Mouse (Mus musculus): ENCODE data around the gene Cep57l1.

Gene Cep57l1

DNA sequence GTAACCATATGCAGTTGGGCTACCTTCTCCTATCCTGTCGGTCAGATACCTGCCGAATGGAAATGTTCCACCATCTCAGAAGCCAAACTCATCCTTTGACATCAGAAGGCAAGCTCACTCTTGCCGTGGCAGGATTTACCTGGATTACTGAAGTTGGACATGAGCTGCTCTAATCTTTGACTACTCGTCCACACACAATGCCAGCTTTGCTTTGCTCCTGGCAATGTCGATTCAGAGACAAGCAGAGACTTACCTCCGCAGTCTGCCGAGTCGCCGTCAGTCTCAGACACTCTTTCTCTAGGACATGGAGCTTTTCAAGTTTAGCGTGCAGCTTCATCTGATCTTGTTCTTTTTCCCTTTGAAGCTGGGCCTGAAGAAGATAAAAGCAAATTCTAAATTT is 78.9 kb downstream of the Cep57l1 start:
- no peak for TF ChIP-seq GATA4 (IDR thresholded peaks at IDR 0.05; ENCODE audit: insufficient replicate concordance, low read length)

DNA sequence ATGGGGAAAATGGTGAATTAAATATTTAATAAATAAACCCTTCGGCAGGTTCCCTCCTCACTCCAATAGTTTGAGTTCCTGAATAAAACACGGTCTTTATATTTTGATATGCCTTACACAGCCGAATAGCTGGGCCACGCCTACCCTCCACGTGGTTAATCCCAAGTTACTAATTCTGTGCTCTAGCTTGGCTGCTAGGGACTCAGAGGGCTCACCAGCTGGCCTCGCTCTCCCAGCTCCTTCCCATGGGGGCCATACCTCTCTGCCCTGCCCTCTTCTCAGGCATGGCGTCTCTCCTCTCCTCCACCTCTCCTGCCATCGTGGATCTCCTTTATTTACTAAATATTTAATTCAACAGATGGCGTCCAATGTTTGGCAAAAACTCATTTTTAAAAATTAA is 83.5 kb downstream of the Cep57l1 start:
- no peak for TF ChIP-seq GATA4 (IDR thresholded peaks at IDR 0.05; ENCODE audit: insufficient replicate concordance, low read length)

DNA sequence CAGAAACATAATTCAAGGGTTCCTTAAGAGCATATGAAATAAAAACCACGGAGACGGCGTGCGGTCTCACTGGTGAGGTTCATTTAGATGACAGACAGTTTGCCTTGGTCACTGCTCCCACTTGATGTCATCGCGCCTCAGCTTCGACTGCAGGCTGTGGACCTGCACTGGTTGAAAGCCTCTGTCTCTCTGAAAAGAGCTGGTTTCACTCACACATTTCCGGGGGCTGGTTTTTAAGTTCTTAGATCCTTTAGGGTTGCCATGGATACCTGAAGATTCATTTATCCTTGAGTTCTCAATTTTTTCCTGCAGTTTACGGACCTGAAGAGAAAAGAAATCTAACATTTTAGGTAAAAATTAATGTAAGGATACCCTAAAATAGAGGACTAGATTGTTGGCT is 90.1 kb downstream of the Cep57l1 start:
- TF ChIP-seq GATA4 (IDR thresholded peaks at IDR 0.05; ENCODE audit: insufficient replicate concordance, low read length) = no peak

GRCm38 (mm10) chr10:41716029-41716897 is 93.4 kb downstream of the Cep57l1 start, which contains the start of gene Ccdc162:
Ccdc162 (minus strand) TSS chr10:41716634.
- no peak for TF ChIP-seq GATA4 (IDR thresholded peaks at IDR 0.05; ENCODE audit: insufficient replicate concordance, low read length)

GRCm38 (mm10) chr10:41715557-41715956 is 94.1 kb downstream of the Cep57l1 start:
- TF ChIP-seq GATA4 (IDR thresholded peaks at IDR 0.05; ENCODE audit: insufficient replicate concordance, low read length) = no peak

- peak; percentile 73; the same call in 1 of the 2 replicates for TF ChIP-seq GATA4 (IDR thresholded peaks at IDR 0.05; ENCODE audit: insufficient replicate concordance, low read length)
Measured at GRCm38 (mm10) chr10:41711467-41711866, 98.2 kb downstream of the Cep57l1 start.

DNA sequence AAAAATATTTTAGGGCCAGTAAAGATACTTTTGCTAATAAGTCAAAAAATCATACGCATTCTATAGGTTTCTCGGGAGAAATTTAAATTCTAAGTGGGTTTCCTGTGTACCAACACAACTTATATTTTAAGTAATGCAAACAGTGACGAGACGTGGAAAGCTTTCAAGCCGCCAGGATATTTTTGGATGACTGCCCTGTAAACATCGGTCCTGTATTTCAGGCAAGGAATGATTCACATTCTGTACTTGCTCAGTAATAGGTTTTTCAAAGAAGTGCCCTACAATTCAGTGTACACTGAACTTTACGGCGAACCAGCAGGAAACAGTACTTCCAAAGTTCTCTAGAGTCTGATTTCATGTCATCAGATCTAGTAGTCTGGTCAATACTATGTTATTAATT is 98.9 kb downstream of the Cep57l1 start:
- no peak for TF ChIP-seq GATA4 (IDR thresholded peaks at IDR 0.05; ENCODE audit: insufficient replicate concordance, low read length)

DNA sequence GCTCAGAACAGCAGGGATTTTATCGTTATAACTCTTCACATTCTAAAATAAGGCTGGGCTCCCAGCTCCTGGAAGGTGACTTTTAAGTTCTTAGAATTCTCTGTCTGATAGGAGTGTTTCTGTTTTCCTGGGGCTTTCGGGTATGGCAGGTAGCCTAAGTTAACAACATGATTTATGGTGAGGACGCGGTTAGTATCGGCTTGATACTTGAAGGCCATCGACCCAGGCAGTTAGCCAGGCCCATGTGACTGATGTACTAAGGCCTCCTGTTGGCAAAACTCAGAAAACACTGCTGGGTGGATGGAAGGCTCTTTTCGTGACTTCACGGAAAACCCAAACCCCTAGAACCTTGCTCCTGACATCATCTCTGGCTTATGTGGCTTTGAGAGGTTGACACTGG is 100.3 kb downstream of the Cep57l1 start:
- TF ChIP-seq GATA4 (IDR thresholded peaks at IDR 0.05; ENCODE audit: insufficient replicate concordance, low read length) = no peak

DNA sequence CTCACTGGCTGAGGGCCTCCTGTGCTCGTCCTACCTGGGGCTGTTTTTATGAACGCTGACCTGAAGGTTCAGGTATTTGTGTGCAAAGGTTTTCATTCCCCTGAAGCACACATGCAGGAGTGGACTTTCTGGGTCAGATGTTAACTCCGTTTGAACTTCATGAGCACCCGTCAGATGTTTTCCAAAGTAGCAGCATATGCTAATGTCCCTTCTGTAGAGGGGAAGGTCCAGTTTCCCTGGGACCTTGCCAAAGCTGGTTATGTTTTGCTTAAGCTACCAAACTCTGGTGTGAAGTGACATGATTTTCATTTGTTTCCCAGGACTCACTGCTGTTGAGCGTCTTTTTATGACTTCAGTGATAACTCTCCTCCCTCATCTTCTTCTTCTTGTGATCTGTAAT is 110.0 kb downstream of the Cep57l1 start:
- TF ChIP-seq GATA4 (IDR thresholded peaks at IDR 0.05; ENCODE audit: insufficient replicate concordance, low read length) = no peak

GRCm38 (mm10) chr10:41697040-41697439 is 112.6 kb downstream of the Cep57l1 start:
- TF ChIP-seq GATA4 (IDR thresholded peaks at IDR 0.05; ENCODE audit: insufficient replicate concordance, low read length) = no peak

- TF ChIP-seq GATA4 (IDR thresholded peaks at IDR 0.05; ENCODE audit: insufficient replicate concordance, low read length) = no peak
Measured at GRCm38 (mm10) chr10:41690978-41691377, 118.7 kb downstream of the Cep57l1 start.

DNA sequence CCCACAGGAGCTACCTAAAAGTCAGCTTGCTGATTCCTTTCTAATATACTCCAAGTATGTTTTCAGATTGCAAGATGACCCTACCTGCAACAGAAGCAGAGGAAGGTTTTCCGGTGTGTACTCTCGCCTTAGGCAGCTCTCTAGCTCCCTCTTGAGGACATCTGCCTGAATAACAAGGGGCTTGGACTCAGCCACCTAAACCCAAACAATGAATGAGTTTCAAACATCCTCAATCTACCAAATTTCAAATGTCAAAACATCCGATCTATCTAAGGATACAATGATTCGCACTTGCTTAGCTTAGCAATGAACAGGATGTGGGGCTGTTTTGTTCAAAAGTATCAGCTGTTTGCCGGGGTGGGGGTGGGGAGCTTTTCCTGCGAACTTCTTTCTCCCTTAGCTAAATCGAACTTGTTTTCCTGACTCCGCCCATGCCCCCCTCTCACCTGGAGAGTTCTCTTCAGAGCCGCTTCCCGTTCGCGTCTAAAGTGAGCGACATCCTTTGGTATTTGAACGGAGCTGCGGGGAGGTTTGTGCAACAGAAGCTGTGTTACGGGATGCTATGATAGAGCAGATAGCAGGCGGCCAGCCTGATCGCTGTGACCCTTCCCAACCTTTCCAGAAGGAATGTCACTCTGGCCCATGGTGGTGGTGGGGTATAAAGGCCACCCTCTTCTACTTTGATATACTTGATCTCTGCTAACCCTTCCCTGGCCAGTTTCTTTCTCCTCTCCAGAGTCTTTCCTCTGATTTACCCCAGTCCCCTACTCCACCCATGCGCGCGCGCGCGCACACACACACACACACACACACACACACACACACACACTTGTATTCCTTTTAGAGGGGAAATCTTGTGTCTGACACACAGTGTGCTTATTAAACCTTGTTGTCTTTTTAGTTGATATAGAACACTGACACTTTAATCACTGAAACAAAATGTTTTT is 119.5 kb downstream of the Cep57l1 start:
- no peak for TF ChIP-seq GATA4 (IDR thresholded peaks at IDR 0.05; ENCODE audit: insufficient replicate concordance, low read length)

GRCm38 (mm10) chr10:41684548-41684996 is 125.1 kb downstream of the Cep57l1 start:
- no peak for TF ChIP-seq GATA4 (IDR thresholded peaks at IDR 0.05; ENCODE audit: insufficient replicate concordance, low read length)

- TF ChIP-seq GATA4 (IDR thresholded peaks at IDR 0.05; ENCODE audit: insufficient replicate concordance, low read length) = no peak
Measured at GRCm38 (mm10) chr10:41682546-41683393, 126.9 kb downstream of the Cep57l1 start.

Measured in liver, adult (tissue).